Mouse (Mus musculus): ENCODE measurements at regions not wholly inside any gene's neighbourhood (a gene's known extent, or its start where the extent isn't known, plus 50 kb on each side); places are given as distances from the start of the nearest gene placed in this dataset.

DNA sequence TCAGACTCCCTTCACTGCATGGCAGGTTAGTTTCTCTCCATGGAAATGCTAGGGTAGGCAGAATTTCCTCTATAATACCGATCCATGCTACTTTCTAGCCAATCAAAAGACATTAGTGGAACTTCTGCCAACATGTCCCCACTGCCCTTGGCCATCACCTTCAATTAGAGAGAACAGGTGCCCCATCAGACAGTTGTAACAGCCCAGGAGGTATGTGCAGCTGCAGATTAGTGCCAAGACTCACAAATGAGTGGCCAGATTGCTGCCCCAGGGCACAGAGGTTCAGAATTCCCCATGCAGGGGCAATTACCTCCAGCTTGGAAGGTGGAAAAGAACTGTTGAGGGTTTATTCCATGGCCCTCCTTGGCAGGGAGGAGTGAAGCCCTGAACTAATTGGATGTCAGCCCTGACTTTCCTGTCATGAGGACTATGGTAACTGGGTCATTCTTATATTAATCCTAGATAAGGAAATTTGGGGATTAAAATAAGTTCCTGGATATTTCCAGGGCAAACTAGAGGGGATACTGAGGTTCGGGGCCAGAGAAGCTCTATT, 113.7 kb upstream of the Plppr1 start:
- Histone ChIP-seq H3K4me3 (ENCODE audit: low read depth, low read length) (no peak overlapping the region), H3K27me3 (ENCODE audit: control insufficient read depth, insufficient read depth, low read length) (no peaks in the 10 kb centered on the region), H3K36me3 (ENCODE audit: control insufficient read depth, insufficient read depth, low read length) (no peaks in the 10 kb centered on the region), H3K4me2 (replicated peaks; ENCODE audit: low read depth) (no peak overlapping the region), H3K9ac (ENCODE audit: low read length) (no peak overlapping the region), H3K27ac (replicated peaks) (no peak overlapping the region), H3K9me3 (ENCODE audit: control insufficient read depth, low read length) (no peaks in the 10 kb centered on the region), H3K4me1 (replicated peaks; ENCODE audit: control insufficient read depth, insufficient read depth) (no peaks in the 10 kb centered on the region)
- no peak for ATAC-seq (ENCODE audit: low FRiP score, low TSS enrichment)
- no peak for DNase-seq (ENCODE audit: low spot score)
- TF ChIP-seq CTCF (IDR thresholded peaks at IDR 0.05; ENCODE audit: low read depth): no peak
- no peak for TF ChIP-seq EP300 (optimal IDR thresholded peaks at IDR 0.05)
- WGBS: 82% methylated on average over 2 of the region's 2 CpGs

DNA sequence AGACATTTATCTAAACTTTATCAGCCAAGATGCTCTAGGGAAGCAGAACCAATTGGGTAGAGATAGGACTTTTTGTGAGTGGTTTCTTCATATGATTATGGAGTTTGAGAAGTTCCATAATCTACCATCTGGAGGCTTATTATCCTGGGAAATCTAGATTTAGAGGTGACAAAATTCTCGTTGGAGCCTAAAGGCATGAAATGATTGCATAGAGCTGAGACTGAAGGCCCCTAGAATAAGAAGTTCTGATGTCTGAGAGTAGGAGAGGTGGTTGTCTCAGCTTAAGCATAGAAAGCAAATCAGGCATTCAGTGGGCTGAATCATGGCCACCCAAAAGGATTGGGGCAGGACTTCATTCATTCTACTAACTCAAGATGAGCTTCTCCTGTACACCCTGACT, 106.1 kb upstream of the Plppr1 start:
- no peaks in the 10 kb centered on the region for H3K9me3 ChIP-seq (ENCODE audit: control insufficient read depth, low read length)
- TF ChIP-seq CTCF (IDR thresholded peaks at IDR 0.05; ENCODE audit: low read depth) (no peak), EP300 (optimal IDR thresholded peaks at IDR 0.05) (no peak)
- H3K4me3 ChIP-seq (ENCODE audit: low read depth, low read length): no peak overlapping the region
- no peaks in the 10 kb centered on the region for H3K36me3 ChIP-seq (ENCODE audit: control insufficient read depth, insufficient read depth, low read length)
- no peaks in the 10 kb centered on the region for H3K4me1 ChIP-seq (replicated peaks; ENCODE audit: control insufficient read depth, insufficient read depth)
- ATAC-seq (ENCODE audit: low FRiP score, low TSS enrichment) (no peak), DNase-seq (ENCODE audit: low spot score) (no peak)
- no peak overlapping the region for H3K27ac ChIP-seq (replicated peaks)
- H3K4me2 ChIP-seq (replicated peaks; ENCODE audit: low read depth): no peak overlapping the region
- WGBS: 62% methylated on average over 1 of the region's 1 CpGs
- H3K27me3 ChIP-seq (ENCODE audit: control insufficient read depth, insufficient read depth, low read length): no peaks in the 10 kb centered on the region
- H3K9ac ChIP-seq (ENCODE audit: low read length): no peak overlapping the region

DNA sequence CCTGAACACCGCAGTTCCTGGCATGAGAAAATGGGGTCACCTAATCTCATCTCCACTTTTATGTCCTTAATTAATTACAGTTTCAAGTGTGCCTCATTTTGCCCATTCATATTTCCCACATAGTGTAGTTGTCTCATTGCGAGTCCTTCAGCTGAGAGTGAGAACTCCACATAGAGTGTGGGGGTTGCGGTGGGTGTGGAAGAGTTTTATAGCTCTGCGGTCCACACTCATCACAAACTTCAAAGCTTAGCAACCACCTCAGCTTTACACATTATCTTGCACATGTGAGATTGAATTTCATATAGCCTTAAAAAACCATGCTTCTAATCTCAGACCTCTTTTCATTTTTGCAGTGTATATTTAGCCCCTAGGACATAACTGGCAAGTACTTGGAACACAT, 83.3 kb upstream of the Plppr1 start:
- Histone ChIP-seq H3K4me1 (replicated peaks; ENCODE audit: control insufficient read depth, insufficient read depth) (no peaks in the 10 kb centered on the region), H3K27me3 (ENCODE audit: control insufficient read depth, insufficient read depth, low read length) (no peaks in the 10 kb centered on the region), H3K9me3 (ENCODE audit: control insufficient read depth, low read length) (no peaks in the 10 kb centered on the region), H3K36me3 (ENCODE audit: control insufficient read depth, insufficient read depth, low read length) (no peaks in the 10 kb centered on the region), H3K27ac (replicated peaks) (no peak overlapping the region), H3K9ac (ENCODE audit: low read length) (no peak overlapping the region), H3K4me2 (replicated peaks; ENCODE audit: low read depth) (no peak overlapping the region), H3K4me3 (ENCODE audit: low read depth, low read length) (no peak overlapping the region)
- ATAC-seq (ENCODE audit: low FRiP score, low TSS enrichment) (no peak), DNase-seq (ENCODE audit: low spot score) (no peak)
- TF ChIP-seq CTCF (IDR thresholded peaks at IDR 0.05; ENCODE audit: low read depth) (no peak), EP300 (optimal IDR thresholded peaks at IDR 0.05) (no peak)
- 92% methylated on average over 4 of the region's 4 CpGs for WGBS

GRCm38 (mm10) chr4:48992021-48992420, 67.1 kb upstream of the Plppr1 start:
- Histone ChIP-seq H3K9ac (ENCODE audit: low read length) (no peak overlapping the region), H3K4me2 (replicated peaks; ENCODE audit: low read depth) (no peak overlapping the region), H3K27me3 (ENCODE audit: control insufficient read depth, insufficient read depth, low read length) (no peaks in the 10 kb centered on the region), H3K9me3 (ENCODE audit: control insufficient read depth, low read length) (no peaks in the 10 kb centered on the region), H3K4me1 (replicated peaks; ENCODE audit: control insufficient read depth, insufficient read depth) (no peaks in the 10 kb centered on the region), H3K36me3 (ENCODE audit: control insufficient read depth, insufficient read depth, low read length) (no peaks in the 10 kb centered on the region), H3K27ac (replicated peaks) (no peak overlapping the region), H3K4me3 (ENCODE audit: low read depth, low read length) (no peak overlapping the region)
- DNase-seq (ENCODE audit: low spot score) (no peak), ATAC-seq (ENCODE audit: low FRiP score, low TSS enrichment) (no peak)
- WGBS: 64% methylated on average over 3 of the region's 3 CpGs
- TF ChIP-seq CTCF (IDR thresholded peaks at IDR 0.05; ENCODE audit: low read depth) (no peak), EP300 (optimal IDR thresholded peaks at IDR 0.05) (no peak)

Measured in stomach, postnatal 0 days (tissue).